Mouse (Mus musculus): Measurements from ENCODE around the gene Mtor.

The Mtor gene

GRCm38 (mm10) chr4:148442598-148442997, 5.8 kb upstream of the Mtor start:
- no peak for DNase-seq (ENCODE audit: low spot score in 2 of 2)

DNA sequence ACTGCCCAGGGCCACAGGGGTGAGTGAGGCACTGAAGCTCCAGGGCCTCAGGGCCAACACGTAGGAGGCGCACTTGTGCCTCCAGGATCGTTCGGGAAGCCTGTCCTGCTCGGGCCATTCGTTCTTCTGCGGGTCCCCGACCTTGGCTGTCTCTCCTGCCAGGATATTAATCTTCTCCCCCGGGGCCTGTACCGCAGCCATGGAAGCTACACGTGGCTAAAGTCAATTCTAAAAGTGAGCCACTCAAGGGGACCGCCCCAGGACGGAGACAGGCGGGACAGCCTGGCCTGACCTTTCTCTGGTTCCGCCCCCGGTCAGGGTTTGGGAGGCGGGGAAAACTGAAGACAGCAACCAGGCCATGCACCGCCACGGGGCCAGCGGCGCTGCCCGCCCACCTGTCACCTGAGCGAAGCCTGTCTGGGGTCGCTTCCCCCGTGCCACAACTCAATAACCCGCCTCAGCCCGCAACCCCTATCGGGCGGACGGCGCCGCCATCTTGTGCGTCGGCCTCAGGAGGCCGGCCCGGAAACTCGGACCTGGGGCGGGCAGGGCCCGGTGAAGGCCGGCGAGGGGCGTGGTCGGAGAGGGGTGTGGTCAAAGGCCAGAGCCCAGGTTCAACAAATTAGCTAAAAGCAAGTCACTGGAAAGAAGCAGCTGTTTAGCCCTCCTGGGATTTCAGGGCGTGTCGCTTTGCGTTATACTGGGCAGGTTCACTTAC, 4.0 kb upstream of the Mtor start, which contains the start of gene Ubiad1:
Ubiad1 (minus strand) TSS at position 522 of the 718 bp plus-strand sequence.
- DNase-seq (ENCODE audit: low spot score in 2 of 2) = peak; percentile 33 to 53

- no peak for DNase-seq (ENCODE audit: low spot score in 2 of 2)
Observed at GRCm38 (mm10) chr4:148448853-148449245, 438 bp downstream of the Mtor start.

DNA sequence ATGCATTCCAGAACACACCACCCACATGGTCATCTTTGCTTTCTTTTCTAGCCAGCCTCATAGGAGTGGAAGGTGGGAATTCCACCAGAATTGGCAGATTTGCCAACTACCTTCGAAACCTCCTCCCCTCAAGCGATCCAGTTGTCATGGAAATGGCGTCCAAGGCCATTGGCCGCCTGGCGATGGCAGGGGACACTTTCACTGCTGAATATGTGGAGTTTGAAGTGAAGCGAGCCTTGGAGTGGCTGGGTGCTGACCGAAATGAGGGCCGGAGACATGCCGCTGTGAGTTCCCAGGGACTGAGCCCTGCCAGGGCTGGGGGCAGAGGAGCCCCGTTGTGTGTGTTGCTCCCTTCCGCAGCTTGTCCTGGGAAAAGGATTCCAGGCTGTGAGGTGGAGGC, 5.3 kb downstream of the Mtor start:
- DNase-seq (ENCODE audit: low spot score in 2 of 2) = no peak

DNA sequence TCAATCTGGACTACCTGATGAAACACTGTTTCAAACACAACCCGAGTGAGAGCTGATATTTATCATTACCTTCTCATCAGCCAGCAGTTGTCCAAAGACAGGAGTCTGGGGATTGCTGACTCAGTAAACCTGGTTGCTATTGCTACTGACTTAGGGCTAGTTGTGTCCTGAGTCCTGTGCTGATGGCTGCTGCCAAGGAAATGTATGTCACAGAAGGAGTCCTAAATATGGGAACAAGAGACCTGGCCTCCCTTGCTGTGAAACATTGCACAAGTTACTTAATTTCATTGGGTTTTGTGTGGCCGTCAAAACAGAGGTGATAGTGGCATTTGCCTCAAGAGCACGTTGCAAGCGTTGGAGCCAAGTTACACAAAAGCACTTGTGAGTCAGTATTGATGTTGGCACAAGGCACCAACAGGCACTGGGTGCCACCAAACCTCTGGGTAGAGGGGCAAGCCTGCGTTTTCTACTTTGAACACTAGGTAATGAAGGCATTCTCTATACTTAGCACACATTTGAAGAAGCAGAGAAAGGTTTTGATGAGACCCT, 7.1 kb downstream of the Mtor start:
- DNase-seq (ENCODE audit: low spot score in 2 of 2) = no peak

- no peak for DNase-seq (ENCODE audit: low spot score in 2 of 2)
Observed at GRCm38 (mm10) chr4:148460656-148461284, 12.4 kb downstream of the Mtor start.

DNA sequence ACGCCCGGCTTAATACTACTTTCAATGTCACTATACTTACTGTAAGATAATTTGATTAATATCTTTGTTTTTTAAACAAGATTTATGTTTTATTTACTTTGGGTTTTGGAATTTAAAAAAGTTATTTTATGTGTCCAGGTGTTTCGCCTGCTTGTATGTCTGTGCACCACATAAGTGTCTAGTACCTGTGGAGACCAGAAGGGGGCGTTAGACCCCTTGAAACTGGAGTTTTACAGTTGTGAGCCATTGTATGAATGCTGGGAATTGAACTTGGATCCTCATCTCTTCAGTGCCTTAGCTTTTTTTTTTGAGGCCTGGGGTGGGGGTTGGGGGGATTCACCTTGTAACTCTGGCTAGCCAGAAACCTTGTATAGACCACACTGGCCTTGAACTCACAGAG, 13.4 kb downstream of the Mtor start:
- no peak for DNase-seq (ENCODE audit: low spot score in 2 of 2)

GRCm38 (mm10) chr4:148462717-148463116, 14.3 kb downstream of the Mtor start:
- DNase-seq (ENCODE audit: low spot score in 2 of 2) = no peak

DNA sequence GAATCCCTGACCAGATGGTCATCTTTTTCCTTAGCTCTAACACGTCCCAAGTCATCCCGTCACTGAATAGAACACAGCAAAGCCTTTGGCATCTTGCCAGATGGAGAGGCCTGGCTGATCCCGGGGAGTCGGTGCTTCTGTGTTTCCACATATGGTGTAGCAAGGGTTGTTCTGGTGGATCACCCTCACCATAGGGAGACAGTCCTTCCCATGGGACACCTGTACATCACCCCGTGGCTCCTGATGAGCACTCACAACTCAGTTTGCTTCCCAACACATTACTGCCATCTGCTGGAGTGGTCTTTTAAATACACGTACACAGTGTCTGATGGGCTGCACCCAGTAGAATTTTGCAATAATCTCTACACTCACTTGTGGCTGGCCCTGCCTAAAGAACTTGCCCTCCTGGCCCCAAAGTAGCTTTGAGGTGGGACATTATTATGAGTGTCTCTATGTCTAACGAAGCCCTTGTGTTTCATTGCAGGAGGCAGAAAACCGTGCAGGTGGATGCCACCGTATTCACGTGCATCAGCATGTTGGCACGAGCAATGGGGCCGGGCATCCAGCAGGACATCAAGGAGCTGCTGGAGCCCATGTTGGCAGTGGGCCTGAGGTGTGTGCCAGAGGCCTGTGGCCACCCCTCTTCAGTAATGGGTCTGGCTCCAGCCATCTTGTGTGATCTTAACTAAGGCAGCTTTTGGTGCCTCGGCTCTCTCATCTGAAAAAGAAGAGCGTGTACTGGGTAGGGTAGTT, 15.0 kb downstream of the Mtor start:
- DNase-seq (ENCODE audit: low spot score in 2 of 2) = peak in 1 of 2 experiments; percentile 14

DNA sequence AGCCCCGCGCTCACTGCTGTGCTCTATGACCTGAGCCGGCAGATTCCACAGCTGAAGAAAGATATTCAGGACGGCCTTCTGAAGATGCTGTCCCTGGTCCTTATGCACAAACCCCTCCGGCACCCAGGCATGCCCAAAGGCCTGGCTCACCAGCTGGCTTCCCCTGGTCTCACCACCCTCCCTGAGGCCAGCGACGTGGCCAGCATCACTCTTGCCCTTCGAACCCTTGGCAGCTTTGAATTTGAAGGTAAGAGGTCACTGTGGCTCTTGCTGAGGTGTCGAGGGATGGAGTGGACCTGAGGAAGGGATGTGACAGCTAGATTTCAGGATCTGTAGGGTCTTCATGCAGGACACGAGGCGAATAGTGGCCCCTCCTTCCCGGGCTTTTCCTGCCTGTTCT, 15.9 kb downstream of the Mtor start:
- DNase-seq (ENCODE audit: low spot score in 2 of 2) = no peak

DNA sequence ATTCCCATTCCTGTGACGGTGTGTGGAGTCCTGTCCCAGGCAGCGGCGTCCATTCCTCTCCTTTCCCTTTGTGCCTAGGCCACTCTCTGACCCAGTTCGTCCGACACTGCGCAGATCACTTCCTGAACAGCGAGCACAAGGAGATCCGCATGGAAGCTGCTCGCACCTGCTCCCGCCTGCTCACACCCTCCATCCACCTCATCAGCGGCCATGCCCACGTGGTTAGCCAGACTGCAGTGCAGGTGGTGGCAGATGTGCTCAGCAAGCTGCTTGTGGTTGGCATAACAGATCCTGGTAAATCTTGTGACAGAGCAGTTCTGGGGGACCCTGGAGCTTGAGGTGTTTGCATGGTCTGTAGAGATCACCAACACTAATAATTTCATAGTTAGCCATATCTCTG, 16.5 kb downstream of the Mtor start:
- no peak for DNase-seq (ENCODE audit: low spot score in 2 of 2)

GRCm38 (mm10) chr4:148466511-148467079, 18.2 kb downstream of the Mtor start:
- no peak for DNase-seq (ENCODE audit: low spot score in 2 of 2)

DNA sequence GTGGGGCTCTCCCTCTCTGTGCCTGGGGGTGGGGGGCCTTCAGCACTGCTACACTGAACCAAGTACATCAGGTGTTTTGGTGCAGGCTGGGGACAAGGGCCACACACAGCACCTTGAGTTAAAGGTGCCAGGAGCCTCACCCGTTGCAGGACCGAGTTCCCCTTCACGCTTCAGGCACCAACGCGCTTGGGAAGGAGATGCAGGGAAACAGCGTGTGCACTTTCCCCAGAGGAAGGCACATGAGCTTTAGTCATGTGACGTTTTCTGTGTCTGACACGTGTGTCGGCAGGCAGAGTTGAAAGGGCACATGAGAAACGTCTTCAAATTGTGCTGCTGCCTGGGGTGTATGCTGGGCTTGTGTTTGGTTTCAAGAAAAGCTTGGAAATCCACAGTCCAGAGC, 20.0 kb downstream of the Mtor start:
- DNase-seq (ENCODE audit: low spot score in 2 of 2) = no peak

GRCm38 (mm10) chr4:148469487-148470252, 21.3 kb downstream of the Mtor start:
- DNase-seq (ENCODE audit: low spot score in 2 of 2) = no peak

- no peak for DNase-seq (ENCODE audit: low spot score in 2 of 2)
Observed at GRCm38 (mm10) chr4:148471363-148471806, 23.0 kb downstream of the Mtor start.

GRCm38 (mm10) chr4:148472436-148473174, 24.2 kb downstream of the Mtor start:
- no peak for DNase-seq (ENCODE audit: low spot score in 2 of 2)

DNA sequence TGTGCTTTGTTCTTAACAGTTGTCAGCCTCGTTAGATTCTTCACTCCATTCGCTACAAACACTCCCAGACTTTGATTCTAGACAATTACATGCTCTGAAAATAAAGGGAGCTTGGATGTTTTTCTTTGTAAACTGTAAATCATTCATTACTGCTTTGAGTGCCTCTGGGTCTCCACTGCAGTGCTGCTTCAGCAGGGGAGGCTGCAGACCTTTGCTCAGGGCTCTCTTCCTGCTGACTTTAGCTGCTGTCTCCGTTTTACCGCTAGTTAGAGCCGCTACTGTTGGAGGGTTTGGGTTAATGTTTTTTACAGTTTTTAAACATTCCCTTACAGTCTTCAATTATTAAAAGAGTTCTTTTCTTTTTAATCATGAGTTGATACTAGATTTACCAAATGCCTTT, 25.1 kb downstream of the Mtor start:
- DNase-seq (ENCODE audit: low spot score in 2 of 2) = no peak

DNA sequence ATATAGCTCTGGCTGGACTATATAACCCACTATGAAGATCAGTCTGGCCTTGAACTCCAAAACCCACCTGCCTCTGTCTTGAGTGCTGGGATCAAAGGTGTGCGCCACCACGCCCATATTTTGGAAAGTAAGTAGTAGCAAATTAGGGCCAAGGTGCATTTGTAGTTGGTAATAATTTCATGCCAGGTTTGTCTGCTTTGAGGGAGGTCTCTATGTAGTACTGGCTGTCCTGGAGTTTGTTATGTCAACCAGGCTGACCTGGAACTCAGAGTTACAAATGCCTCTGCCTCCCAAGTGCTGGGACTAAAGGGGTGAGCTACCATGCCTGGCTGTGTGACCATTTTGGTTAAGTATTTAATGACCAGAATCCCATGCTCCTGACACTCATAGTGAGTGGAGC, 31.8 kb downstream of the Mtor start:
- DNase-seq (ENCODE audit: low spot score in 2 of 2) = no peak

- DNase-seq (ENCODE audit: low spot score in 2 of 2) = no peak
Observed at GRCm38 (mm10) chr4:148481557-148482168, 33.3 kb downstream of the Mtor start.

GRCm38 (mm10) chr4:148484511-148484910, 36.1 kb downstream of the Mtor start:
- no peak for DNase-seq (ENCODE audit: low spot score in 2 of 2)

Measured in thymus, postnatal 10 days (tissue).